Mouse (Mus musculus): Measurements from ENCODE around the gene Tsc22d1. TPM values are rescaled to one million over a fixed set of nuclear protein-coding genes. Genes with fewer than 3 reads are reported as not detected.
A peak's percentile ranks its signal among the peaks of the same experiment; 100 is the strongest.

Tsc22d1 gene
- total and polyA plus RNA-seq, 2 experiments from 2014 or later = 574 to 603 TPM

DNA sequence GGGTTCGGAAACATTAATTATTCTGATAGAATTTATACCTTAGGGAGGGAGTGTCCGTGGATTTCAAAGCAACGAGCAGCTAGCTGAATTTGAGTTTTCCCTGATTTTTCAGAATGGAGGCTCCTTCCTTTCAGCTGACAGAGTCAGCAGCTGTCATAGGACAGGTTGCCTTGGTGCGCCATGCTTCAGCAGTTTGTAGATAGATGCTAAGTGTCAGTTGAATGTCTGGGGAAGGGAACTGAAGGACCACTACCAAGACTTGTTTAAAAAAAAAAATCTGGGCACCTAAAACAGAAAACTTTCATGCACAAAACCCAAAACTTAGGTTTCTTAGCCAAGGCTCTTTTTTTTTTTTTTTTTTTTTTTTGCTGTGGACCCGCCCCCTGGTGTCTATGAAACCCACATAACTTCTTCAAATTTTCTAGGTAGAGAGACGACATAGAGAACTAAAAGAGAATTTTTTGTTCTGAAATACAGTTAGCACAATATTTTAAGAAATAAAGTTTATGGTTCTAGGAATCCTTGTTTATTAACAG lies 99.4 kb downstream of the Tsc22d1 start:
- Histone ChIP-seq H3K4me2 (ENCODE audit: low read depth, low read length, poor library complexity, severe bottlenecking) (peak overlapping the region; percentile 25), H3K27ac (ENCODE audit: low read depth, low read length) (no peak overlapping the region), H3K4me1 (ENCODE audit: insufficient read depth, low read length) (0 out of 2 replicates have a peak, but pooled peaks cover 4% of the 10 kb centered on the region), H3K9me3 (ENCODE audit: low read length) (no peaks in the 10 kb centered on the region), H3K36me3 (ENCODE audit: insufficient read depth, low read length) (peaks cover 5% of the 10 kb centered on the region; the same call in 1 of the 2 replicates), H3K9ac (replicated peaks; ENCODE audit: low read length, poor library complexity, severe bottlenecking) (no peak overlapping the region), H3K27me3 (ENCODE audit: insufficient read depth, low read length) (no peaks in the 10 kb centered on the region), H3K4me3 (ENCODE audit: low read depth, low read length) (no peak overlapping the region)
- TF ChIP-seq CTCF (IDR thresholded peaks at IDR 0.05) = no peak
- ATAC-seq (ENCODE audit: low FRiP score) (peak; percentile 45; the same call in 1 of the 2 replicates), DNase-seq (ENCODE audit: low spot score) (peak; percentile 54)
- whole genome bisulfite sequencing = 26% methylated on average over 6 of the region's 6 CpGs

- Histone ChIP-seq H3K4me1 (ENCODE audit: insufficient read depth, low read length) (0 out of 2 replicates have a peak, but pooled peaks cover 4% of the 10 kb centered on the region), H3K4me3 (ENCODE audit: low read depth, low read length) (no peak overlapping the region), H3K27ac (ENCODE audit: low read depth, low read length) (no peak overlapping the region), H3K27me3 (ENCODE audit: insufficient read depth, low read length) (no peaks in the 10 kb centered on the region), H3K36me3 (ENCODE audit: insufficient read depth, low read length) (no peaks in the 10 kb centered on the region), H3K9me3 (ENCODE audit: low read length) (no peaks in the 10 kb centered on the region), H3K4me2 (ENCODE audit: low read depth, low read length, poor library complexity, severe bottlenecking) (no peak overlapping the region), H3K9ac (replicated peaks; ENCODE audit: low read length, poor library complexity, severe bottlenecking) (no peak overlapping the region)
- WGBS = 44% methylated on average over 7 of the region's 7 CpGs
- no peak for DNase-seq (ENCODE audit: low spot score)
- TF ChIP-seq CTCF (IDR thresholded peaks at IDR 0.05) = no peak
- no peak for ATAC-seq (ENCODE audit: low FRiP score)
Measured at GRCm38 (mm10) chr14:76515620-76516019, 100.9 kb downstream of the Tsc22d1 start.

GRCm38 (mm10) chr14:76518217-76518616 lies 103.5 kb downstream of the Tsc22d1 start:
- TF ChIP-seq CTCF (IDR thresholded peaks at IDR 0.05) = no peak
- Histone ChIP-seq H3K9me3 (ENCODE audit: low read length) (no peaks in the 10 kb centered on the region), H3K4me2 (ENCODE audit: low read depth, low read length, poor library complexity, severe bottlenecking) (no peak overlapping the region), H3K27ac (ENCODE audit: low read depth, low read length) (no peak overlapping the region), H3K36me3 (ENCODE audit: insufficient read depth, low read length) (no peaks in the 10 kb centered on the region), H3K27me3 (ENCODE audit: insufficient read depth, low read length) (no peaks in the 10 kb centered on the region), H3K9ac (replicated peaks; ENCODE audit: low read length, poor library complexity, severe bottlenecking) (no peak overlapping the region), H3K4me1 (ENCODE audit: insufficient read depth, low read length) (0 out of 2 replicates have a peak, but pooled peaks cover 3% of the 10 kb centered on the region), H3K4me3 (ENCODE audit: low read depth, low read length) (no peak overlapping the region)
- no peak for DNase-seq (ENCODE audit: low spot score)
- 85% methylated on average over 5 of the region's 5 CpGs for WGBS
- no peak for ATAC-seq (ENCODE audit: low FRiP score)

GRCm38 (mm10) chr14:76520606-76521005 lies 105.8 kb downstream of the Tsc22d1 start:
- ATAC-seq (ENCODE audit: low FRiP score) (no peak), DNase-seq (ENCODE audit: low spot score) (no peak)
- no peak overlapping the region for H3K9ac ChIP-seq (replicated peaks; ENCODE audit: low read length, poor library complexity, severe bottlenecking)
- no peak overlapping the region for H3K27ac ChIP-seq (ENCODE audit: low read depth, low read length)
- H3K4me1 ChIP-seq (ENCODE audit: insufficient read depth, low read length) = no peaks in the 10 kb centered on the region
- WGBS = 24% methylated on average over 4 of the region's 4 CpGs
- H3K27me3 ChIP-seq (ENCODE audit: insufficient read depth, low read length) = no peaks in the 10 kb centered on the region
- no peaks in the 10 kb centered on the region for H3K36me3 ChIP-seq (ENCODE audit: insufficient read depth, low read length)
- H3K9me3 ChIP-seq (ENCODE audit: low read length) = no peaks in the 10 kb centered on the region
- TF ChIP-seq CTCF (IDR thresholded peaks at IDR 0.05) = no peak
- no peak overlapping the region for H3K4me2 ChIP-seq (ENCODE audit: low read depth, low read length, poor library complexity, severe bottlenecking)
- H3K4me3 ChIP-seq (ENCODE audit: low read depth, low read length) = no peak overlapping the region

DNA sequence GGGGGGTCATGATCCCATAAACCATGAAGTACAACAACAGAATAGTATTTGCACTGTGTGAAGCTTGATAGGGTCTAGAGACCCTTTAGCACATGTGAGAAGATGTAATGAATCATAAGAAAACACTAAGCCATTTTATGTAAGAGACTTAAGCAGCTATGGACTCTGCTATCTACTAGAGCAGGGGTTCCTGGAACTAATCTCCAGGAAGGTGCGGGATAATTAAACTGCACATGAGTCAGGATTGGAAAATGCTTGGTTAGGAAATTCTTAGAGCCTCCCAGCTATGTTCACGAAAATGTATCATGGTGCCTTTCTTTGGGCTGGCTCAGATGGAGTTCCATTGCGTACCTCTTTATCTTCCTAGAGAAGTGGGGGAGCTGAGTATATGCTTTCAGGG lies 106.5 kb downstream of the Tsc22d1 start:
- H3K4me2 ChIP-seq (ENCODE audit: low read depth, low read length, poor library complexity, severe bottlenecking) = no peak overlapping the region
- H3K4me3 ChIP-seq (ENCODE audit: low read depth, low read length) = no peak overlapping the region
- ATAC-seq (ENCODE audit: low FRiP score) (no peak), DNase-seq (ENCODE audit: low spot score) (no peak)
- H3K27me3 ChIP-seq (ENCODE audit: insufficient read depth, low read length) = no peaks in the 10 kb centered on the region
- H3K36me3 ChIP-seq (ENCODE audit: insufficient read depth, low read length) = no peaks in the 10 kb centered on the region
- no peaks in the 10 kb centered on the region for H3K9me3 ChIP-seq (ENCODE audit: low read length)
- H3K4me1 ChIP-seq (ENCODE audit: insufficient read depth, low read length) = no peaks in the 10 kb centered on the region
- H3K9ac ChIP-seq (replicated peaks; ENCODE audit: low read length, poor library complexity, severe bottlenecking) = no peak overlapping the region
- WGBS = 86% methylated on average over 3 of the region's 3 CpGs
- no peak for TF ChIP-seq CTCF (IDR thresholded peaks at IDR 0.05)
- H3K27ac ChIP-seq (ENCODE audit: low read depth, low read length) = no peak overlapping the region

DNA sequence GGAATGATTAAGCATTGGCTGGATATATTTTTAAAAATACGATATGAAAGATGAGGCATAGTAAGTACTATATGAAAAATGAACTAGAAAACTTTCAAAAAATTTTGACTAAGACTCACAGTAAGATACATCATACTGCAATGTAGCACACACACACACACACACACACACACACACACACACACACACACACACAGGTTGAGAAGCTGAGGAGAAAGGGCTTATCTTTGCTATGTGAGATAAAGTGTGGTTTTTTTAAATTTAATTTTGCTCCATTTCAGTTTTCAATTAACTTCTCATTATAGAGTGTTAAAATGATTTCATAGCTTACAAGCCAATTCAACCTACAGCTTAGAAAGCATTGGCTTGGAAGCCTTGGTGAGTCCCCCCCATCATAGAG lies 108.6 kb downstream of the Tsc22d1 start:
- no peak for TF ChIP-seq CTCF (IDR thresholded peaks at IDR 0.05)
- no peak overlapping the region for H3K9ac ChIP-seq (replicated peaks; ENCODE audit: low read length, poor library complexity, severe bottlenecking)
- no peak overlapping the region for H3K4me2 ChIP-seq (ENCODE audit: low read depth, low read length, poor library complexity, severe bottlenecking)
- no peak for ATAC-seq (ENCODE audit: low FRiP score)
- DNase-seq (ENCODE audit: low spot score) = no peak
- no peak overlapping the region for H3K27ac ChIP-seq (ENCODE audit: low read depth, low read length)
- no peaks in the 10 kb centered on the region for H3K36me3 ChIP-seq (ENCODE audit: insufficient read depth, low read length)
- H3K4me3 ChIP-seq (ENCODE audit: low read depth, low read length) = no peak overlapping the region
- no peaks in the 10 kb centered on the region for H3K9me3 ChIP-seq (ENCODE audit: low read length)
- H3K27me3 ChIP-seq (ENCODE audit: insufficient read depth, low read length) = no peaks in the 10 kb centered on the region
- no peaks in the 10 kb centered on the region for H3K4me1 ChIP-seq (ENCODE audit: insufficient read depth, low read length)
- 89% methylated on average over 1 of the region's 1 CpGs for WGBS

Data from midbrain, postnatal 0 days (tissue).